Mouse (Mus musculus) Muller cell, postnatal 12 days (primary cell): ENCODE results near the gene Fgfr2.

Experiments
- DNase-seq: peaks from one replicate; pipeline ENCODE4 v3.0.0-alpha.2; 2015; ENCODE audit errors: inconsistent ontology term

Gene Fgfr2

DNA sequence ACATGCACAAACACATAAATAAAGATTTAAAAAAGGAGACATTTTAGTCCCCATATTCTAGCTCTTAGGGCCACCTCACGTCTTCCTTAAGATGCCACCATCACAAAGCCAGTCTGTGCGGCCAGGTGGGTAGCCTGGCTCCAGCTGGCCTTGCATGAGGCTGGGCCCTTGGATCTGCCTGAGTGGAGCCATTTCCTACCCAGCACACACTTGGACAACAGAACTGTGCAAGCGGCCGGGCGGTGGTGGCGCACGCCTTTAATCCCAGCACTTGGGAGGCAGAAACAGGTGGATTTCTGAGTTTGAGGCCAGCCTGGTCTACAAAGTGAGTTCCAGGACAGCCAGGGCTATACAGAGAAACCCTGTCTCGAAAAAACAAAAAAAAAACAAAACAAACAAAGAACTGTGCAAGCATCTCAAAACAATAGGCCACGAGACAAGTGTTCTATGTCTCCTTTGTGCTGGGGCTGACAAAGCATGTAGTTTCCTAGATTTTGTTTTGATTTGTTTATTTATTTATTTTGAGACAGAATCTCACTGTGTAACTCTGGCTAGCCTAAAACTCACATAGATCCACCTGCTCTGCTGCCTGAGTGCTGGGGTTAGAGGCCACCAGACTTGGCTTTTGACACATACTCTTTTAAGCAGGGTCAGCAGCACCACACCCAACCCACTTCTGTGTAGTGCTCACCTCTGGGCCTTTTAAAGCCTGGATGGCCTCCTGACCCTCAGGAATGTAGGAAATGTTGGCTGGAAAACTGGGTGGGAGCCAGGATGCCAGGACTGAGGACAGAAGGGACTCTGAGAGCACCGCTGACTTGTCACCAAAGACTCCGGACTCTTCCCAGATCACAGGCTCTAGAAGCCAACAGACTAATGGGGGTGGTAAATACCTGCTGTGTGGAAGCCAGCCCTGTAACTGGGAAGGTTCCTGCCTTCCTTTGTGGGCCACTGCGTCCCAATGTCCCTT, 400.5 kb downstream of the Fgfr2 start:
- peak; percentile 71 for DNase-seq

DNA sequence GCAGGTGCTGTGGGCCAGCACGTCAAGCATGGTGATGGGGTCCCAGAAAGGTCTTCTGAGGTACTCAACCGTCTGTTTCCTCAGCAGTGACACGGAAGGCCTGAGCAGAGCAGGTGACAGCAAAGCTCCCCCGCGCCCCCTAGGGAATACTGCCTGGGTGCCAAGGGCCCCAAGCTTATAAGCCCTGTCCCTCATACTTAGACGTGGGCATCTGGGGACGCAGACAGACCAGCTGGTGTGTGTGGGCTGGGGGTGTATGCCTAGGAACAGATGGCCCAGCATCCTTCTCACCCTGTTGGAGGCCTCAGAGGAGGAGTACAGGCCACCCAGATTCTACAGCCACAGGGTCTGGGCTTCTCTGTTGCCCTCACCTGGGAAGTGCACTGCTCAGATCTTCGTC, 402.6 kb downstream of the Fgfr2 start:
- DNase-seq: no peak

GRCm38 (mm10) chr7:132719570-132719969, 403.6 kb downstream of the Fgfr2 start:
- peak; percentile 64 for DNase-seq

DNA sequence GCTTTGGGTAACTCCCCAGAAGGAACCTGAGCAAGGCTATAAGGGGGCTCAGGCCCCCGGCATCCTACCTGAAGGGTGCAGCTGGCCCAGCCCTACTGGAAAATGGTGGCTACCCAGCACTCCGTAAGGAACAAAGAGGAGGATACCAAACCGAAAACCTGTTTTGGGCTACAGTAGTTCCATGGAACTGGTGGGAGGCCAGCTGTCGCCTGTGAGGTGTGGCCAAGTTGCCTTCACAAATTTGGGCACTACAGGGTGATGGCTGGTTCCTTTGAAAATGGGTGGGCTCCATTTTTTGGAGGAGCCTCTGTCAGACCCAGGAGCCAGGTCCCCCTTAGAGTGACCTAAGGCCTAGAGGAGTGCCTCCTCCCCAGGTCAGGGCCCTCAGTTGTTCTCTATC, 407.9 kb downstream of the Fgfr2 start:
- DNase-seq: no peak

- DNase-seq: peak; percentile 88
Measured at GRCm38 (mm10) chr7:132714236-132714923, 408.8 kb downstream of the Fgfr2 start.

DNA sequence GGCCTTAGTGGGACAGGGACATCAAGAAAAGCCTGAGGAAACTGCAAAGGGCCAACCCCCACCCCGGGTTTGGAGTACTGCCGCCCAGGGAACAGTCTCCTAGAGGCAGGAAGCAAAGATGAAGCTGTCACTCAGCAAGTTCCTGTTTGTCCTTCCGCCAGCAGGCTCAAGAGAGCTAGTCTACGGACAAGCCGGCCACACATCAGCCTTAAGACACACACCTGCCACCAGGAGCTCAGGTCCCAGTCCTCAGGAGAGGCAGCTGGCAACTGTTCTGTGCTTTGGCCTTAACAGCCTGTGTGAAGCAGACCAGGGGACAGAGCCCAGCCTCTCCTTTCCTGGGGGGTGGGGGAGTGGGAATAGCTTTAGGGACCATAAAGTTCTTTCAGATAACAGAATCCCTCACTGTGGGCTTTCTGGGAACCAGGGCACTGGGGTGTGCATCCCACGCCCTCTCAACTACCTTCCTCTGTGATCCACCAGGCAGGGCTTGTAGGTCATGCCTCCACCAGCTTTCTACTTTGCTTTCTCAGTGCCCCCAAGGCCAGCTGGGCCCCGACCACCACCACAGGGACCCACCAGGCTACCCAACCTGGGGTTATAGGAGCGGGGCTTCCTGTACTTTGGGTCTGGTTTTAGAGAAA, 409.5 kb downstream of the Fgfr2 start:
- DNase-seq: no peak

GRCm38 (mm10) chr7:132712956-132713355, 410.2 kb downstream of the Fgfr2 start:
- no peak for DNase-seq

DNA sequence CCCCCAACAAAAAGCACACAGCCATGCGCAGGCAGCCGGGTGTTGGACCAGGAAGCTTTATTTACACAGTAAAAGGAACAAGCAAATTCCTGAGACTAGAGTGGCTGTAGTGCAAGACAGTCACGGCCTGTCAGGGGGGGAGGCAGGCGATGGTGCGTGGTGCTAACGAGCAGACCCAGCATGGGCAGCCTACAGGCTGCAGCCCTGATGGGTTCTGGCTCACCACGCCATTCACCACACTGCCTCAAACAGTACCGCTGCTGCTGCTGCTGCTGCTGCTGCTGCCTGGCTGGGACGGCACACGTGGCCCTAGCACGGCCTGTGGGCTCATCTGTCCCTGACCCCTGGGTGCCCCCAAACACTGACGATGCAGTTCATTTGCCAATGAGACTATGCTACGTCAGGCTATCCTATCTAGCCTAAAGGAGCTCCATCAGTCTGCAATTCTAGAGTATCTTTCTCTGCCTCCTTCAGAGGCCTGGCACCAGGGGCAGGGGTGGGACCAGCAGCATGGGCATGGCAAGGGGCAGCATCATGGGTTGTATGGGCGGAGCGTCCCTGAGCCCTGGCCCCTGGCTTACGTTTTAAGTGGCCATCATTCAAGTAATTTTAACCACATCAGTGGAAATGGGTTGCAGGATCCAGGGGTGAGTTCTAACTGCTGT, 411.0 kb downstream of the Fgfr2 start:
- DNase-seq: peak; percentile 57

DNA sequence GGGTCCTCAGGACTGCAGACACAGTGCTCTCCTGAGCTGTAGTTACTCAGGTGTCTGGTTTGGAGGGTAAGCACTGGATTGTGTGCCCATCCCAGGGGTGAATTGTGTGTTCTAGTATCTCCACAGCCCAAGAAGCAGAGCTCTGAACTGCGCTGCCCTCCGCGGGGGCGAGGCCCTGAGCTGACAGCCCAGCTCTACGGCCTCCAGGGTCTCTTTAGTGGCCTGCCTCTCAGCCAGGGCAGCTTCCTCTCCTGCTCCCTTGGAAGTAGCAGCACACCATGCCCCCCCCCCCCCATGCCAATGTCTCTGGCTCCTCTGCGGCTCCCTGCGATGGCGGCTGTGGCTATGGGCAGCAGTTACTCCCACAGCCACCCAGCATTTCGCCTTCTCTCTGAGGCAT, 411.6 kb downstream of the Fgfr2 start:
- no peak for DNase-seq

DNA sequence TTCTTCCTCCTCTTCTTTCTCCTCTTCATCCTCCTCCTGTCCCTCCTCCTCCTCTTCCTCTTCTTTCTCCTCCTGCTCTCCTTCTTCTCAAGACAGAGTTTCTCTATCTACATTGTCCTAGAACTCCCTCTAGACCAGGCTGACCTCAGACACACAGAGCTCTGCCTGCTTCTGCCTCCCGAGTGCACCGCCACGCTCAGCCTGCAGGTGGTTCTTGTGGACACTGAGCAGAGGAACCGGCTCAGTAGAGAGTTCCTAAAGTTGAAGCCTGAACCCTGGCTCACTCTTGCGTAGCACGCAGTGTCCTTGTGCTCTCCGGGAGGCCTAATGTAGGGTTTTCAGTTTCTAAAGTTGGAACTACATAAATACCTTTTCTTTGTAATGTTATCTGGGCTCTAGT, 418.0 kb downstream of the Fgfr2 start:
- DNase-seq: no peak

DNA sequence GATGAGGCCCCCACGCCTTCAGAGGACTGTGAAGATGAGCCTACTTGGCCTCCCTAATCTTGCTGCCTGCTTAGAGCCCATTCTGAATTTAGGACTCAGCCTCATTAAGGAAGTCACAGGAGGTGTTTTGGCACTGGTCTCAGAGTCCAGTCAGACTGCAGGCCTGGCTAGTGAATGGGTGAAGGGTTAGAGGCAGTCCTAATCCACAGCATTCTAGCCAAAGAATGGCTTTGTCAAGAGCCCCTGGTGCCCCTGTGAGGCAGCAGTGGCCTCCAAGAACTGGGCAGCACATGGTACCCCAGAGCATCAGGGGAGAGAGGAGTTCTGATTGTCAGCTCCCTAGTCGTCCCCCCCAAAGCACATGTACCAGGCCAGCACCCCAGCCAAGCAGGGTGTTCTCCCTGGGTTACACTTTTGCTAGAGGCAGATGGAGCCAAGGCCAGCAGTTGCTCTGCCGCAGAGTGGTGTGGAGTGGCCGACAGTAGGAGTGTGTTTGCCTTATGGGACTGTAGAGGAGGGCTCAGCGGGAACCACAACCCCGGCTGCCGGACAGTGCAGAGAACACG, 418.8 kb downstream of the Fgfr2 start:
- peak; percentile 46 for DNase-seq

GRCm38 (mm10) chr7:132703515-132704309, 419.4 kb downstream of the Fgfr2 start:
- no peak for DNase-seq

DNA sequence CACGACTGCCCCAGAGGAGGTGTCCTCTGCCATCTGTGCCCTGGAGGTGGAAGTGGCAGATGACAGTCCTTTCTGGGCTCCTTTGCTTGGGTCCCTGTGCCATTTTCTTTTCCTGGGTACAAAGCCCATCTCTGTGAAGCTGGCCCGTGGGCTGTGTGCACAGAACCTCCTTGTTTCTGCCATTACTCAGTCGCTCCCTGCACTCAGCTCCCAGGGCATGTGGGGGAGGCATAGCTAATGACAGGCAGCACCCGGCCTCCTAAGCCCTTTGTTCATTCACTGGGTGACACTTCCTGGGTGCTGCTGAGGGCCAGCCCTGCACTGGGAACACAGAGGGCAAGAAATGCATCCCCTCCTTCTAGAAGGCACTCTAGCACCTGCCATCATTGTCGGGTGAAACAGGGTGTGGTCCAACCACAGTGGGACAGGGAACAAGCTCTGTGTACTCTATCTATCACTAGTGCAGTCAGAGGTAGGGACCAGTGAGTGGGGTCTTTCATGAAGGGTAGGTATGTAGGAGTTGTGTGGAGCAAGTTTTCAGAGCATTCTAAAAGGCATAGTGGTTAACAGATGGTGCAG, 420.6 kb downstream of the Fgfr2 start:
- DNase-seq: no peak

DNA sequence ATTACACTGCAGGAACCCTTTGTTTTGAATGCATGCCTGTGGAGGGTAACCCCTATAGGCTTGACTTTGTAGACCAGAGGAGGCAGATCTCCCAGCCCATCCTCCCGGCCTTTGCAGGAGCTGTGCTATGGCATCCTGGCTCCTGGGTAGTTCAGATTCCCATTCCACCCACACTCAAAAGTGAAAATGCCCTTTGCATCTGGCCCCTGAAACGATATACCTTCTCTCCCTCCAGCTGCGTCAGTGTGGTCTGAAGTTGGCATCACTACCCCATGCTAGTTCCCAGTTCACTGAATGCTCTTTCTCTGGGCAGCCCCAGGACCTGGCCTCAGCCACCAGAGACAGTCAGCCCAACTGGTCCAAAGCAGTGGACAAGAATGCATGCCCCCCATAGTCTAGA, 421.1 kb downstream of the Fgfr2 start:
- DNase-seq: no peak

DNA sequence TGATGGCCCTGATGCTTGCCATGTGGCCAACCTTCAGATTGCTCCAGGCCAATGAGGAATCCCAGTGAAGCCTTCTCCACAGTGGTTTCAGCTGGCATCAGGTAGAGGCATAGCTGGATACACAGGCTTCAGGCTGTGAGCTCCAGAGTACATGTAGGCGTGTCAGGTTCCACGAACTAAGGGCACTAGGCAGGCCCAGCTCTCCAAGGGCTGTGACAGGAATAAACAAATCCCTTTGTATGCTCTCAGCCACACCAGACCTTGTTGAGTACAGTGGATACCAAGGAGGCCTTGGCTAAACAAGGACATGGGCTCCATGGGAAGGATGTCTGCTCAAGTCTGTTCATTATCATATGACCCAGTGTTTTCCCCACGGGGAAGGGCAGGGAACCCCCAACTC, 421.7 kb downstream of the Fgfr2 start:
- no peak for DNase-seq

GRCm38 (mm10) chr7:132700107-132700506, 423.0 kb downstream of the Fgfr2 start:
- DNase-seq: no peak

DNA sequence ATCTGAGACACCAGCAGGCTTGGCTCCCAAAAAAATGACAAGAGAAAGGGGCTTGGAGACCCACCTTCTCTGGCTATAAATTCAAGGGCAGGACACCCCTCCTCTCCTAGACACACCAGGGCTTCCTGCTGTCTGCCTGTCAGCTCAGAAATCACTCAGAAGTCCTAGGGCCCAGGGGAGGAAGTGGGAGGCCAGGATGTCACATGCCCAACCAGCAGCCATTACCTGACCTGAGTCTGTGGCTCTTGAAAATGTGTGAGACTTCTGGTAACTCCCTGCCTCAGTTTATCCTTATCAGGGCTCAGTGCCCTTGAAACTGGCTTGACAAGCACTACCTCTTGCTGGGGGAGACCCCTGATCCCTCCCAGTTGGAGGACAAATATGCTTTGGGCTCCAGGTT, 423.5 kb downstream of the Fgfr2 start:
- no peak for DNase-seq

DNA sequence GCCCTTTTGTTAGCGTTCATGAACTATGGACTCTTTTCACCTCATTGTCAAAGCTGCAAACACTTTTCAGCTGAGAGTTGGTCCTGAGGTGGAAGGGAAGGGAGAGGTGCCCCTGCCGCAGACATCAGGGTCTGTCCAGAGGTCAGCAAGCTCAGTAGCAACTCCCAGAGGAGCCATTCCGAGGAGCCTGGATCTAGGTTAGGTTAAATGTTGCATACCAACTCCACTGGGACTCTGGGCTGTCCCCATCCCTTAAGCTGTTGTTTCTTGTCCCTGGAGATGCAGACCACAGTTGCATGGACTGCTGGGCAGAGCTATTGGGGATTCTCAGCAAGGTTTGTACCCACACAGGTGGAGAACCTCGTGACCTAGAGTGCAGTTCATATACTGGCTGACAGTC, 424.0 kb downstream of the Fgfr2 start:
- DNase-seq: no peak

- DNase-seq: no peak
Measured at GRCm38 (mm10) chr7:132698737-132699136, 424.4 kb downstream of the Fgfr2 start.

DNA sequence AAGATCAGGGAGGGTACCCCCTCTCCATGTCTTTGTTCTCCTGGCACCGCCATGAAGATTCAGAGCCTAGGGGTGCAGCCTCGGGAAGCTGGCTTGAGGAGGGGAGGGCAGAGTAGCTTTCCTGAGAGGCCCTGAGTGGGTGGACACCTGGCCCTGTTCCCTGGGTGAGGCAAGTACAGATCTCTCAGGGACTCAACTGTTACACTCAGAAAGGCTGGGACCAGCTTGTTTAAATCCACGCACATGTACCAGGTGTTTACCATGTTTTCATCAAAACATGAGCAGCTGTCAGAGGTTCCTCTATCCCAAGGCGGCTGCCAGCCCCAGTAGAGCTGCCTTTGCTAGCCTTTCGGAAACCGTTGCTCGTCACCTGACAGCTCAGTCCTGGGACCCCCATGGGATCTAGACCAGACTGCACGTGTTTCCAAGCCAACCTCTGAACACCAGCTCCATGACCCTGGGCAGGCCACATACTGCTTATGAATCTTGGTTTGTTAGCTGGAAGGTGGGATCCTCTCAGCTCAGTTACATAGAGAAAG, 425.8 kb downstream of the Fgfr2 start:
- no peak for DNase-seq
